Mouse (Mus musculus) heart, postnatal 0 days (tissue): ENCODE measurements around the gene Slc7a7.

Experiments used
- CTCF ChIP-seq: IDR thresholded peaks from 2 replicates; pipeline ENCODE4 v1.5.1; 2016; ENCODE audit warnings: antibody characterized with exemption, control low read depth, low read depth
- EP300 ChIP-seq: IDR thresholded peaks from 2 replicates; pipeline ENCODE4 v1.6.1; 2016; ENCODE audit warnings: antibody characterized with exemption, low read depth

DNA sequence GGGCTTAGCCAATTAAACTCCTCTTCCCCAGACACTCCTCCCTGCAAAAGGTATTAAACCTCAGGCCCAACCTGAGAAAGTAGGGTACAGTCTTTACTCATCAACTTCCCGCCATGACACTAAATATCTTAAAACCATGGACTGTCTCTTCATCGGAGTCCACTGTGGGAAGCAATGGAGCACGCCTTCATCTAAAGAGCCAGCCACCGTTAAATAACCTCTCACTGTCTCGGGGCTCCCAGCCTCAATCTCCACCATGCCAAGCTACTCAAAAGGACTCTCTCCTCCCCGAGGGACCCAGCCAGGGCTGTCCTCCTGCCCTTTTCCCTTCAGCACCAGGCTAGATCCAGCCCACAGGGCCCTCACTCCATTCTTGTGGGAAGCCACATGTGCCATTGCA lies 47.0 kb downstream of the Slc7a7 start:
- TF ChIP-seq CTCF, result no peak
- no peak for TF ChIP-seq EP300
